Mouse (Mus musculus): ENCODE measurements around the gene Car9. TPM values are rescaled to one million over a fixed set of nuclear protein-coding genes. Genes with fewer than 3 reads are reported as not detected.

Car9 gene
- total and polyA plus RNA-seq, 3 experiments = not detected

DNA sequence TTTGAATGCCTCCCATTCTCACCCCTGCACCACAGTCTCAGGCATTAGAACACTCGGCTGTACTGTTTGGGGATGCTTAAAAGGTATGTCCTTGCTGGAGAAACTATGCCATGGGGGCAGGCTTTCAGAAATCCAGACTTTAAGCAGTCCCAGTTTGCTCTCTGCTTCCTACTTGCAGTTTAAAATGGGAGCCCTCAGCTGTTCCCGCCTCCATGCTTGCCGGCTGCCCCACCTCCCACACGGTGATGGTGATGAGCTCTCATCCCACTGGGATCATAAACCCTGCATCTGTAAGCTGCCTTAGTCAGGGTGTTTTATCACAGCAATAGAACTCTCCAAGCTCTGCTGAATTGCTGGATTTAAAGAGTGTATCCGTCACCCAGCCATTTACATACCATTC is 45.7 kb downstream of the Car9 start:
- H3K27ac ChIP-seq (ENCODE audit: insufficient read depth, low read depth) = no peak overlapping the region
- DNase-seq (ENCODE audit: extremely low read depth) = no peak
- H3K4me3 ChIP-seq (replicated peaks in 1 of 3; ENCODE audit: low read depth in 2 of 3, low read length in 2 of 3, poor library complexity in 1 of 3) = no peak overlapping the region
- no peaks in the 10 kb centered on the region for H3K27me3 ChIP-seq (replicated peaks)
- H3K9me3 ChIP-seq (replicated peaks; ENCODE audit: low read length) = peaks cover 11% of the 10 kb centered on the region
- in situ Hi-C loops (cut with MboI; ENCODE audit: low pct_ligation_motif_present, low pct_unique_long_range_greater_than_20kb, low sequenced_read_pairs) = loop anchor here (25.0 kb wide), 1 partner anchor 540 kb away; the partner anchor contains the start of genes Fancg and Vcp
- H3K79me2 ChIP-seq (replicated peaks; ENCODE audit: control insufficient read depth, extremely low read depth, insufficient read depth, poor library complexity, severe bottlenecking) = peaks cover 4% of the 10 kb centered on the region; the same call in 1 of the 2 replicates
- TF ChIP-seq PAX5 (IDR thresholded peaks at IDR 0.05; ENCODE audit: low read length) = no peak
- TF ChIP-seq ZKSCAN1 (IDR thresholded peaks at IDR 0.05; ENCODE audit: borderline replicate concordance, low read depth, low read length) = no peak
- TF ChIP-seq IRF4 (IDR thresholded peaks at IDR 0.05; ENCODE audit: low read depth, low read length) = no peak
- TF ChIP-seq POLR2AphosphoS2 (IDR thresholded peaks at IDR 0.05; ENCODE audit: low read depth, low read length) = no peak
- TF ChIP-seq TBP (conservative IDR thresholded peaks at IDR 0.05; ENCODE audit: low read depth, low read length) = no peak
- no peak for TF ChIP-seq ZMIZ1 (IDR thresholded peaks at IDR 0.05; ENCODE audit: low read depth, low read length)
- no peak for TF ChIP-seq SMC3 (IDR thresholded peaks at IDR 0.05; ENCODE audit: low read depth, low read length)
- no peak for TF ChIP-seq MAFK (IDR thresholded peaks at IDR 0.05; ENCODE audit: insufficient replicate concordance, low read length)
- no peak for TF ChIP-seq EP300 (IDR thresholded peaks at IDR 0.05; ENCODE audit: low read length)
- TF ChIP-seq ELF1 (IDR thresholded peaks at IDR 0.05; ENCODE audit: low read depth, low read length) = no peak
- no peak for TF ChIP-seq ETS1 (conservative IDR thresholded peaks at IDR 0.05; ENCODE audit: low read depth, low read length)
- TF ChIP-seq MEF2A (IDR thresholded peaks at IDR 0.05; ENCODE audit: borderline replicate concordance, low read depth, low read length) = no peak
- TF ChIP-seq MXI1 (IDR thresholded peaks at IDR 0.05; ENCODE audit: low read depth, low read length) = no peak
- no peak for TF ChIP-seq CHD2 (IDR thresholded peaks at IDR 0.05; ENCODE audit: low read length)
- TF ChIP-seq CHD1 (IDR thresholded peaks at IDR 0.05; ENCODE audit: low read depth, low read length) = no peak
- no peak for TF ChIP-seq CTCF (conservative IDR thresholded peaks at IDR 0.05 in 1 of 2, IDR thresholded peaks at IDR 0.05 in 1 of 2; ENCODE audit: low read depth in 2 of 2, low read length in 2 of 2)
- no peak for TF ChIP-seq JUN (IDR thresholded peaks at IDR 0.05; ENCODE audit: insufficient read depth, low read depth, low read length)
- no peak for TF ChIP-seq JUND (conservative IDR thresholded peaks at IDR 0.05; ENCODE audit: low read depth, low read length)
- dilution Hi-C loops (cut with MboI; ENCODE audit: extremely low pct_ligation_motif_present, extremely low pct_unique_long_range_greater_than_20kb, low sequenced_read_pairs) = no loop called here
- H3K36me3 ChIP-seq (replicated peaks in 1 of 2; ENCODE audit: control insufficient read depth in 1 of 2, insufficient read depth in 1 of 2, low read length in 1 of 2) = peaks cover 89 to 99% of the 10 kb centered on the region in 2 experiments
- H3K4me2 ChIP-seq (ENCODE audit: insufficient read depth, low read depth, poor library complexity, severe bottlenecking) = no peak overlapping the region
- H3K4me1 ChIP-seq (ENCODE audit: control insufficient read depth in 1 of 2, insufficient read depth in 2 of 2) = peaks cover 7 to 45% of the 10 kb centered on the region in 2 experiments
- no peak overlapping the region for H3K9ac ChIP-seq (ENCODE audit: insufficient read depth, low read depth)

DNA sequence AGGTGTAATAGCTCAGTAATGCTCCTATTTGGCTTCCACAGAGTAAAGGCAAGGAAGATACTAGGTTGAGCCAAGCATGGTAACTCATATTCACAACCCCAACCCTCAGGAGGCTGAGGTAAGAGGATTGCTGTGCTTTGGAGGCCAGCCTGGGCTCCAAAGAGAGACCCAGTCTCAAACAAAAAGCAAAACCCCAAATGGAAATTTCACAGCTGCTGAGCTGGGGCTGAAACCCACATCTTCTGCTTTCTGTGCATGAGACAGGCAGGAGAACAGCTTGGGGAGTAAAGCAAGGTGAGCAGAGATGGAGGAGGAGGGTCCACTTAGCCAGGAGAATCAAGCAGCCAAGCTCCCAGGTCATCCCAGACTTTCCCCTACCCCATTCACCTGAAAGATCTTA is 47.1 kb downstream of the Car9 start:
- dilution Hi-C loops (cut with MboI; ENCODE audit: extremely low pct_ligation_motif_present, extremely low pct_unique_long_range_greater_than_20kb, low sequenced_read_pairs) = no loop called here
- peak overlapping the region; percentile 34 for H3K27ac ChIP-seq (ENCODE audit: insufficient read depth, low read depth)
- no peak for TF ChIP-seq MEF2A (IDR thresholded peaks at IDR 0.05; ENCODE audit: borderline replicate concordance, low read depth, low read length)
- TF ChIP-seq MAX (IDR thresholded peaks at IDR 0.05; ENCODE audit: low read length) = no peak
- no peak for TF ChIP-seq E2F4 (IDR thresholded peaks at IDR 0.05; ENCODE audit: insufficient replicate concordance, low read depth, low read length)
- no peak for TF ChIP-seq RCOR1 (conservative IDR thresholded peaks at IDR 0.05; ENCODE audit: low read depth, low read length)
- no peak for TF ChIP-seq NRF1 (IDR thresholded peaks at IDR 0.05; ENCODE audit: low read depth, low read length)
- TF ChIP-seq ETS1 (conservative IDR thresholded peaks at IDR 0.05; ENCODE audit: low read depth, low read length) = peak; percentile 62
- no peak for TF ChIP-seq UBTF (IDR thresholded peaks at IDR 0.05; ENCODE audit: low read depth, low read length)
- no peak for TF ChIP-seq KAT2A (IDR thresholded peaks at IDR 0.05; ENCODE audit: insufficient replicate concordance, low read length)
- no peak for TF ChIP-seq ZKSCAN1 (IDR thresholded peaks at IDR 0.05; ENCODE audit: borderline replicate concordance, low read depth, low read length)
- no peak for TF ChIP-seq TBP (conservative IDR thresholded peaks at IDR 0.05; ENCODE audit: low read depth, low read length)
- 0 out of 2 replicates have a peak, but pooled peaks have one; percentile 28 for TF ChIP-seq MXI1 (IDR thresholded peaks at IDR 0.05; ENCODE audit: low read depth, low read length)
- TF ChIP-seq JUN (IDR thresholded peaks at IDR 0.05; ENCODE audit: insufficient read depth, low read depth, low read length) = 0 out of 2 replicates have a peak, but pooled peaks have one; percentile 11
- no peak for TF ChIP-seq CHD2 (IDR thresholded peaks at IDR 0.05; ENCODE audit: low read length)
- TF ChIP-seq SIN3A (IDR thresholded peaks at IDR 0.05; ENCODE audit: low read length) = peak; percentile 72
- peak; percentile 46; the same call in 1 of the 2 replicates for TF ChIP-seq TCF12 (IDR thresholded peaks at IDR 0.05; ENCODE audit: low read depth, low read length)

More for the DNA sequence above, 47.1 kb downstream of the Car9 start:
- Histone ChIP-seq H3K9ac (ENCODE audit: insufficient read depth, low read depth) (no peak overlapping the region), H3K9me3 (replicated peaks; ENCODE audit: low read length) (peaks cover 11% of the 10 kb centered on the region), H3K4me1 (ENCODE audit: control insufficient read depth in 1 of 2, insufficient read depth in 2 of 2) (peaks cover 20 to 59% of the 10 kb centered on the region in 2 experiments), H3K79me2 (replicated peaks; ENCODE audit: control insufficient read depth, extremely low read depth, insufficient read depth, poor library complexity, severe bottlenecking) (peaks cover 19% of the 10 kb centered on the region), H3K27me3 (replicated peaks) (no peaks in the 10 kb centered on the region), H3K36me3 (replicated peaks in 1 of 2; ENCODE audit: control insufficient read depth in 1 of 2, insufficient read depth in 1 of 2, low read length in 1 of 2) (peaks cover 75 to 90% of the 10 kb centered on the region in 2 experiments), H3K4me3 (replicated peaks in 1 of 3; ENCODE audit: low read depth in 2 of 3, low read length in 2 of 3, poor library complexity in 1 of 3) (no peak overlapping the region), H3K4me2 (ENCODE audit: insufficient read depth, low read depth, poor library complexity, severe bottlenecking) (no peak overlapping the region)
- in situ Hi-C loops (cut with MboI; ENCODE audit: low pct_ligation_motif_present, low pct_unique_long_range_greater_than_20kb, low sequenced_read_pairs) = loop anchor here (25.0 kb wide), 1 partner anchor 542 kb away; the partner anchor contains the start of genes Fancg and Vcp
- DNase-seq (ENCODE audit: extremely low read depth) = peak; percentile 55

Data from CH12.LX (cell line).